Mouse (Mus musculus): ENCODE measurements around the gene Cdc14a. TPM values are rescaled to one million over a fixed set of nuclear protein-coding genes. Genes with fewer than 3 reads are reported as not detected.
A peak's percentile ranks its signal among the peaks of the same experiment; 100 is the strongest.
"Not testable (repeated sequence)": the region's sequence is repeated elsewhere in the genome, so short reads cannot be mapped to it uniquely, and the experiment has no call there.

Gene Cdc14a
- polyA plus RNA-seq, 1 experiment from 2014 or later: 15.7 TPM

DNA sequence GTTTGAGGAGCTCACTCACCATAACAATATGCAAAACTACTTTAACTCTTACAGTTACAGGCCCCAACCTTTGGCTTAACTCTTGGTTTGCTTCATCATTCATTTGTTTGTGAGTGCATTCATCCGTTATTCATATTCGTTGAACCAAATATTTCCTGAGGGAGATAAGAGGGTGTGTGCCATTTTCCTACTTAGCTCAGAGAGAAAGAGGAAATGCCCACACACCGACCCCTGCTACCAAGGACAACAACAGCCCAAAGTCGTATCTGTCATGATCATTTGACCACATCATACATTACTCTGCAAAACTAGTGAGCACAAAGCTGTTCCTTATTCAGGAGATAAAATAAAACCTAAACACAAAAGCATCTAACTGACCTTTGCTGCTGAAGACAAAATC is 66.7 kb downstream of the Cdc14a start:
- Histone ChIP-seq H3K36me3 (ENCODE audit: control insufficient read depth, insufficient read depth, low read length) (no peaks in the 10 kb centered on the region), H3K9ac (replicated peaks; ENCODE audit: low read depth, low read length) (no peak overlapping the region), H3K27me3 (ENCODE audit: control insufficient read depth, insufficient read depth, low read length) (no peaks in the 10 kb centered on the region), H3K27ac (ENCODE audit: low read length) (no peak overlapping the region), H3K4me3 (ENCODE audit: low read depth, low read length) (no peak overlapping the region), H3K4me2 (replicated peaks; ENCODE audit: low read depth, low read length) (no peak overlapping the region), H3K9me3 (ENCODE audit: control insufficient read depth, low read depth, low read length) (no peaks in the 10 kb centered on the region), H3K4me1 (ENCODE audit: control insufficient read depth, insufficient read depth, low read length) (no peaks in the 10 kb centered on the region)
- no peak for ATAC-seq (ENCODE audit: insufficient number of reproducible peaks, insufficient read depth, low FRiP score, low read depth)
- WGBS: 69% methylated on average over 4 of the region's 4 CpGs

- Histone ChIP-seq H3K9me3 (ENCODE audit: control insufficient read depth, low read depth, low read length) (no peaks in the 10 kb centered on the region), H3K4me1 (ENCODE audit: control insufficient read depth, insufficient read depth, low read length) (no peaks in the 10 kb centered on the region), H3K27me3 (ENCODE audit: control insufficient read depth, insufficient read depth, low read length) (no peaks in the 10 kb centered on the region), H3K9ac (replicated peaks; ENCODE audit: low read depth, low read length) (no peak overlapping the region), H3K4me3 (ENCODE audit: low read depth, low read length) (no peak overlapping the region), H3K27ac (ENCODE audit: low read length) (no peak overlapping the region), H3K4me2 (replicated peaks; ENCODE audit: low read depth, low read length) (no peak overlapping the region), H3K36me3 (ENCODE audit: control insufficient read depth, insufficient read depth, low read length) (no peaks in the 10 kb centered on the region)
- WGBS: 90% methylated on average over 15 of the region's 15 CpGs
- ATAC-seq (ENCODE audit: insufficient number of reproducible peaks, insufficient read depth, low FRiP score, low read depth): no peak
Observed at GRCm38 (mm10) chr3:116355026-116355788, 68.6 kb downstream of the Cdc14a start.

GRCm38 (mm10) chr3:116352486-116352885 is 71.3 kb downstream of the Cdc14a start:
- Histone ChIP-seq H3K9me3 (ENCODE audit: control insufficient read depth, low read depth, low read length) (no peaks in the 10 kb centered on the region), H3K36me3 (ENCODE audit: control insufficient read depth, insufficient read depth, low read length) (no peaks in the 10 kb centered on the region), H3K9ac (replicated peaks; ENCODE audit: low read depth, low read length) (no peak overlapping the region), H3K4me3 (ENCODE audit: low read depth, low read length) (no peak overlapping the region), H3K4me2 (replicated peaks; ENCODE audit: low read depth, low read length) (no peak overlapping the region), H3K27ac (ENCODE audit: low read length) (no peak overlapping the region), H3K27me3 (ENCODE audit: control insufficient read depth, insufficient read depth, low read length) (no peaks in the 10 kb centered on the region), H3K4me1 (ENCODE audit: control insufficient read depth, insufficient read depth, low read length) (no peaks in the 10 kb centered on the region)
- ATAC-seq (ENCODE audit: insufficient number of reproducible peaks, insufficient read depth, low FRiP score, low read depth): no peak
- WGBS: 74% methylated on average over 6 of the region's 6 CpGs

DNA sequence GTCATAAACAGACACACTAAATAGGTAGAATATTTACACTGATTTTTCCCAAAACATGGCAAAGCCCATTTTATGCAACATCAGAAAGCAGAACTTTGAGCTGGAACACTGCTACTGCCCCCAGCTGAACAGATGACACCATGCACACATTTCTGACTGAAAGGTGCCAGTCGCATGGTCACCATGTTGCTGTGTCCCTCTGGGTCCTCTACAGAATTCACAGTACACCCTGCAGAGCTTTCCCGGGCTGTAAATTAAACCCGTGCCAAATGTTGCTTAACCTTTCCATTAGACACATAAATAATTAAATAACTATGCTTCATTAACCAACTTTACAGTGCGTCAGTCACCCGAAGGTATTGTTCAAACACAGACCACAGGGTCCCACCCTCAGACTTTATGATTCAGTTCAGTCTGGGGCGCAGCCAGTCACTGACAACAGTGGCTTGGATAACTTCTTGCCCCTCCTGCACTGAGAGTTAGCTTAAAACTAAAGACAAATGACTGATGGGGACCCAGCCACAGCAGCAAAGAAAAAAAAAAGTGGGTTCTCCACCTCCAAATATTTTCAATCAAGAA is 73.4 kb downstream of the Cdc14a start:
- no peak overlapping the region for H3K9ac ChIP-seq (replicated peaks; ENCODE audit: low read depth, low read length)
- H3K27ac ChIP-seq (ENCODE audit: low read length): no peak overlapping the region
- ATAC-seq (ENCODE audit: insufficient number of reproducible peaks, insufficient read depth, low FRiP score, low read depth): no peak
- no peaks in the 10 kb centered on the region for H3K27me3 ChIP-seq (ENCODE audit: control insufficient read depth, insufficient read depth, low read length)
- H3K4me3 ChIP-seq (ENCODE audit: low read depth, low read length): no peak overlapping the region
- no peaks in the 10 kb centered on the region for H3K4me1 ChIP-seq (ENCODE audit: control insufficient read depth, insufficient read depth, low read length)
- WGBS: 82% methylated on average over 6 of the region's 6 CpGs
- H3K36me3 ChIP-seq (ENCODE audit: control insufficient read depth, insufficient read depth, low read length): 0 out of 2 replicates have a peak, but pooled peaks cover 2% of the 10 kb centered on the region
- no peaks in the 10 kb centered on the region for H3K9me3 ChIP-seq (ENCODE audit: control insufficient read depth, low read depth, low read length)
- H3K4me2 ChIP-seq (replicated peaks; ENCODE audit: low read depth, low read length): no peak overlapping the region

DNA sequence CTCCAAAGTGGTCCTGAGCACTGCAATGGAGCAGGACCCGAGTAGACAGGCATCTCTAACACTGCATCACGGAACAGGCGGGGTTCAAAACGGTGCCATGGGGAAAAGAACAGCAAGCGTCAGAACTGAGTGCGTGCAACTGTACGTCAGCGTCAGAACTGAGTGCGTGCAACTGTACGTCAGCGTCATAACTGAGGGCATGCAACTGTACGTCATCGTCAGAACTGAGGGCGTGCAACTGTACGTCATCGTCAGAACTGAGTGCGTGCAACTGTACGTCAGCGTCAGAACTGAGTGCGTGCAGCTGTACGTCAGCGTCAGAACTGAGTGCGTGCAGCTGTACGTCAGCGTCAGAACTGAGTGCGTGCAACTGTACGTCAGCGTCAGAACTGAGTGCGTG is 76.3 kb downstream of the Cdc14a start:
- H3K27me3 ChIP-seq (ENCODE audit: control insufficient read depth, insufficient read depth, low read length); H3K9ac ChIP-seq (replicated peaks; ENCODE audit: low read depth, low read length); H3K4me3 ChIP-seq (ENCODE audit: low read depth, low read length); H3K36me3 ChIP-seq (ENCODE audit: control insufficient read depth, insufficient read depth, low read length); H3K4me2 ChIP-seq (replicated peaks; ENCODE audit: low read depth, low read length); H3K27ac ChIP-seq (ENCODE audit: low read length); ATAC-seq (ENCODE audit: insufficient number of reproducible peaks, insufficient read depth, low FRiP score, low read depth); H3K4me1 ChIP-seq (ENCODE audit: control insufficient read depth, insufficient read depth, low read length); H3K9me3 ChIP-seq (ENCODE audit: control insufficient read depth, low read depth, low read length): not testable (repeated sequence)
- WGBS: 95% methylated on average over 29 of the region's 29 CpGs

DNA sequence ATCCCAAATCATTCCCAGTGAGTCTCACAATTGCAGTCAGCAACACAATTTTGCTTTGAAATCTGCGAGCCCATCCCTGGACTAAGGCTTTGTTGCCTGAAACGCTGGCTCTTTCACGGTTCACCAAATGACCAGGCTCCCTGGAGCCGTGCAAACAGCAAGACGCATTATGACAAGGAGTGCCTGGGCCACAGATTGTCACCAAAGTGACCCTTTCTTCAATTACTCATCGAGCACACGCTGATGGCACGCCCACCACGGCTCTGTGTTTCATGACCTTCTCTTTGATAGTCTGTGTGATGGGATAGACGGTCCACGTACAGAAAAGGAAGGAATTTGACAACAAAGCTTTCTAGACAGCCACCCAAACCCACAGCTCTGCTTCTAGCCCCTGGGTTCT is 78.6 kb downstream of the Cdc14a start:
- Histone ChIP-seq H3K4me1 (ENCODE audit: control insufficient read depth, insufficient read depth, low read length) (0 out of 2 replicates have a peak, but pooled peaks cover 2% of the 10 kb centered on the region), H3K27me3 (ENCODE audit: control insufficient read depth, insufficient read depth, low read length) (no peaks in the 10 kb centered on the region), H3K4me3 (ENCODE audit: low read depth, low read length) (no peak overlapping the region), H3K4me2 (replicated peaks; ENCODE audit: low read depth, low read length) (no peak overlapping the region), H3K36me3 (ENCODE audit: control insufficient read depth, insufficient read depth, low read length) (0 out of 2 replicates have a peak, but pooled peaks cover 5% of the 10 kb centered on the region), H3K9me3 (ENCODE audit: control insufficient read depth, low read depth, low read length) (no peaks in the 10 kb centered on the region), H3K9ac (replicated peaks; ENCODE audit: low read depth, low read length) (no peak overlapping the region), H3K27ac (ENCODE audit: low read length) (no peak overlapping the region)
- WGBS: 82% methylated on average over 11 of the region's 11 CpGs
- no peak for ATAC-seq (ENCODE audit: insufficient number of reproducible peaks, insufficient read depth, low FRiP score, low read depth)

DNA sequence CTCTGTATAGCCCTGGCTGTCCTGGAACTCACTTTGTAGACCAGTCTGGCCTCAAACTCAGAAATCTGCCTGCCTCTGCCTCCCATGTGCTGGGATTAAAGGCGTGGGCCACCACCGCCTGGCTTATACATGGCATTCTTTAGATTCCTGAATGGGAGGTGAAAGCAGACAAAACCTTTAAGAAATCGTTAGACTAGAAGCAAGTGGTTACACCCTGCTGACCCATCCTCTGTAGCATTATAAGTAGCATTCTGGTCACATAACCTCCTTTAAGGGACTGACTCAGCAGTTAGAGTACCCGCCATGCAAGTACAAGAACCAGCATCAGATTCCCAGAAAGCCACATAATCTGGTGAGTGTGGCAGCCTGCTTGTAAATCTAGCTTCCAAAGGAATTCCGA is 81.6 kb downstream of the Cdc14a start:
- no peak overlapping the region for H3K4me2 ChIP-seq (replicated peaks; ENCODE audit: low read depth, low read length)
- no peak for ATAC-seq (ENCODE audit: insufficient number of reproducible peaks, insufficient read depth, low FRiP score, low read depth)
- H3K4me1 ChIP-seq (ENCODE audit: control insufficient read depth, insufficient read depth, low read length): 0 out of 2 replicates have a peak, but pooled peaks cover 2% of the 10 kb centered on the region
- H3K4me3 ChIP-seq (ENCODE audit: low read depth, low read length): no peak overlapping the region
- 0 out of 2 replicates have a peak, but pooled peaks cover 5% of the 10 kb centered on the region for H3K36me3 ChIP-seq (ENCODE audit: control insufficient read depth, insufficient read depth, low read length)
- no peak overlapping the region for H3K27ac ChIP-seq (ENCODE audit: low read length)
- WGBS: 90% methylated on average over 5 of the region's 5 CpGs
- H3K27me3 ChIP-seq (ENCODE audit: control insufficient read depth, insufficient read depth, low read length): no peaks in the 10 kb centered on the region
- H3K9ac ChIP-seq (replicated peaks; ENCODE audit: low read depth, low read length): no peak overlapping the region
- no peaks in the 10 kb centered on the region for H3K9me3 ChIP-seq (ENCODE audit: control insufficient read depth, low read depth, low read length)

GRCm38 (mm10) chr3:116340950-116341624 is 82.7 kb downstream of the Cdc14a start:
- WGBS: 52% methylated on average over 19 of the region's 19 CpGs
- no peak overlapping the region for H3K4me2 ChIP-seq (replicated peaks; ENCODE audit: low read depth, low read length)
- peak; percentile 58 for ATAC-seq (ENCODE audit: insufficient number of reproducible peaks, insufficient read depth, low FRiP score, low read depth)
- H3K4me1 ChIP-seq (ENCODE audit: control insufficient read depth, insufficient read depth, low read length): 0 out of 2 replicates have a peak, but pooled peaks cover 2% of the 10 kb centered on the region
- H3K9ac ChIP-seq (replicated peaks; ENCODE audit: low read depth, low read length): no peak overlapping the region
- H3K27me3 ChIP-seq (ENCODE audit: control insufficient read depth, insufficient read depth, low read length): no peaks in the 10 kb centered on the region
- 0 out of 2 replicates have a peak, but pooled peaks cover 5% of the 10 kb centered on the region for H3K36me3 ChIP-seq (ENCODE audit: control insufficient read depth, insufficient read depth, low read length)
- H3K4me3 ChIP-seq (ENCODE audit: low read depth, low read length): no peak overlapping the region
- H3K9me3 ChIP-seq (ENCODE audit: control insufficient read depth, low read depth, low read length): no peaks in the 10 kb centered on the region
- H3K27ac ChIP-seq (ENCODE audit: low read length): no peak overlapping the region; the same call in 1 of the 2 replicates
